Mouse (Mus musculus): ENCODE measurements around the gene Ftl1.

DNA sequence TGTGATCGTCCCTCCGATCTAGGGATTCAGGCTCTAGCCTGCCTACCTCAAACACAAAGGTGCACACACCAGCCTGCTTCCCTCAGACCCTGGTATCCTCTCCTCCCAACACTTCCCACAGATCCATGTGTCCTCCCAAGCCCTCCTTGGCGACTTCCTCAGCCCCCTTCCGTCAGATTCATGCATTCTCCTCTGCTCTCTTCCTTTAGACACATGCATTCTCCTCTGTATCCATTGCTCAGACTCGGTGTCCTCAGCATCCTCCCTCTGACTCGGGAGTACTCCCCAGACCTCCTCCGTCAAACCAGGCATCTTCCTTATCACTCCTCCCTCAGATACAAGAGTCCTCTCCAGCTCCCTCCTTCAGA, 25.9 kb downstream of the Ftl1 start:
- no peak for TF ChIP-seq EP300 (IDR thresholded peaks at IDR 0.05; ENCODE audit: insufficient read depth, low read depth, low read length)
- TF ChIP-seq CTCF (IDR thresholded peaks at IDR 0.05; ENCODE audit: low read depth, low read length): no peak
- no peak for TF ChIP-seq POLR2A (IDR thresholded peaks at IDR 0.05; ENCODE audit: insufficient read depth, low read length)
